Mouse (Mus musculus) limb, embryonic 15.5 days (tissue): Measurements from ENCODE around the gene Kmt5a. TPM values are rescaled to one million over a fixed set of nuclear protein-coding genes. Genes with fewer than 3 reads are reported as not detected.

Source experiments
- ATAC-seq: fragments of 200-750 bp; cut with Nextera tagmentation; 2 replicates; pipeline ENCODE4 v1.8.0; 2017; ENCODE audit warnings: low read depth, moderate TSS enrichment; ENCODE audit not compliant: insufficient number of reproducible peaks, low FRiP score, low TSS enrichment
- H3K27ac ChIP-seq: fragments of 300-500 bp; sonication (generic); 2 replicates; pipeline ENCODE4 v1.5.1; 2015; ENCODE audit warnings: moderate library complexity, mild to moderate bottlenecking, inconsistent platforms
- H3K27me3 ChIP-seq: fragments of 300-500 bp; sonication (generic); 2 replicates; pipeline ENCODE4 v1.6.1; 2015; ENCODE audit warnings: inconsistent platforms
- H3K36me3 ChIP-seq: fragments of 300-500 bp; sonication (generic); 2 replicates; pipeline ENCODE4 v1.6.1; 2015; ENCODE audit warnings: inconsistent platforms
- H3K4me1 ChIP-seq: fragments of 300-500 bp; sonication (generic); 2 replicates; pipeline ENCODE4 v1.6.1; 2015; ENCODE audit warnings: inconsistent platforms
- H3K4me2 ChIP-seq: fragments of 300-500 bp; sonication (generic); 2 replicates; pipeline ENCODE4 v1.6.1; 2015; ENCODE audit warnings: mild to moderate bottlenecking, inconsistent platforms
- H3K4me3 ChIP-seq: fragments of 300-500 bp; sonication (generic); 2 replicates; pipeline ENCODE4 v1.5.1; 2015; ENCODE audit warnings: mild to moderate bottlenecking, inconsistent platforms
- H3K9ac ChIP-seq: fragments of 300-500 bp; sonication (generic); 2 replicates; pipeline ENCODE4 v1.6.1; 2015; ENCODE audit warnings: inconsistent platforms
- H3K9me3 ChIP-seq: fragments of 300-500 bp; sonication (generic); 2 replicates; pipeline ENCODE4 v1.6.1; 2016; ENCODE audit warnings: inconsistent platforms
- WGBS: fragments of 180-500 bp; shearing (Covaris S2); methylation state at CpG from one replicate; pipeline ENCODE4 v1.1.7; 2015; 5-methylcytosine and 5-hydroxymethylcytosine counted together
- polyA plus RNA-seq: library from polyadenylated mRNA; unstranded; fragments of >200 nt; fragmentation: Nextera tagmentation; extraction: Ambion mirVana; gene quantifications from 2 replicates; pipeline ENCODE4 v1.2.1, GENCODE M21; 2015

Gene Kmt5a
- polyA plus RNA-seq, 1 experiment from 2014 or later = 56.3 TPM

GRCm38 (mm10) chr5:124432398-124433012 lies 7.2 kb upstream of the Kmt5a start:
- Histone ChIP-seq H3K9me3 (no peaks in the 10 kb centered on the region), H3K4me1 (no peaks in the 10 kb centered on the region), H3K9ac (no peak overlapping the region), H3K27ac (no peak overlapping the region), H3K27me3 (no peaks in the 10 kb centered on the region), H3K4me2 (no peak overlapping the region), H3K4me3 (no peak overlapping the region), H3K36me3 (no peaks in the 10 kb centered on the region)
- ATAC-seq = 0 out of 2 replicates have a peak, but pooled peaks have one; percentile 33

- Histone ChIP-seq H3K4me3 (no peak overlapping the region), H3K4me1 (no peaks in the 10 kb centered on the region), H3K27ac (no peak overlapping the region), H3K4me2 (no peak overlapping the region), H3K9ac (no peak overlapping the region), H3K36me3 (no peaks in the 10 kb centered on the region), H3K27me3 (no peaks in the 10 kb centered on the region), H3K9me3 (no peaks in the 10 kb centered on the region)
- peak; percentile 30; the same call in 1 of the 2 replicates for ATAC-seq
- 69% methylated on average over 2 of the region's 2 CpGs for WGBS
These were observed 6.7 kb upstream of the Kmt5a start for GRCm38 (mm10) chr5:124433048-124433447.

GRCm38 (mm10) chr5:124438229-124438628 lies 1.5 kb upstream of the Kmt5a start:
- Histone ChIP-seq H3K4me2 (no peak overlapping the region), H3K4me3 (no peak overlapping the region)

GRCm38 (mm10) chr5:124438746-124439145 lies 984 bp upstream of the Kmt5a start:
- peak overlapping the region; percentile 69 for H3K27ac ChIP-seq
- H3K9ac ChIP-seq = no peak overlapping the region
- peak overlapping the region; percentile 87; the same call in 1 of the 2 replicates for H3K4me2 ChIP-seq
- peak overlapping the region; percentile 84 for H3K4me3 ChIP-seq
- no peaks in the 10 kb centered on the region for H3K36me3 ChIP-seq
- H3K9me3 ChIP-seq = no peaks in the 10 kb centered on the region
- no peaks in the 10 kb centered on the region for H3K27me3 ChIP-seq
- H3K4me1 ChIP-seq = peaks cover 15% of the 10 kb centered on the region; the same call in 1 of the 2 replicates
- WGBS = 72% methylated on average over 5 of the region's 5 CpGs
- no peak for ATAC-seq

More at GRCm38 (mm10) chr5:124438229-124438628, 1.5 kb upstream of the Kmt5a start:
- ATAC-seq = no peak
- H3K4me1 ChIP-seq = peaks cover 15% of the 10 kb centered on the region; the same call in 1 of the 2 replicates
- no peak overlapping the region for H3K27ac ChIP-seq
- H3K27me3 ChIP-seq = no peaks in the 10 kb centered on the region
- no peaks in the 10 kb centered on the region for H3K36me3 ChIP-seq
- H3K9ac ChIP-seq = no peak overlapping the region
- 91% methylated on average over 5 of the region's 5 CpGs for WGBS
- H3K9me3 ChIP-seq = no peaks in the 10 kb centered on the region

- H3K4me1 ChIP-seq = peaks cover 22% of the 10 kb centered on the region
- no peaks in the 10 kb centered on the region for H3K36me3 ChIP-seq
- peak overlapping the region; percentile 87 for H3K4me2 ChIP-seq
- H3K27me3 ChIP-seq = no peaks in the 10 kb centered on the region
- H3K4me3 ChIP-seq = peak overlapping the region; percentile 84
- peak; percentile 59 for ATAC-seq
- H3K27ac ChIP-seq = peak overlapping the region; percentile 89
- H3K9me3 ChIP-seq = no peaks in the 10 kb centered on the region
- under 1% methylated on average over 30 of the region's 30 CpGs for WGBS
- H3K9ac ChIP-seq = peak overlapping the region; percentile 66
These were observed 468 bp downstream of the Kmt5a start for GRCm38 (mm10) chr5:124440094-124440701.

- WGBS = 80% methylated on average over 2 of the region's 2 CpGs
- H3K4me3 ChIP-seq = no peak overlapping the region
- no peak overlapping the region for H3K27ac ChIP-seq
- H3K4me1 ChIP-seq = peaks cover 37% of the 10 kb centered on the region
- no peaks in the 10 kb centered on the region for H3K9me3 ChIP-seq
- no peak overlapping the region for H3K4me2 ChIP-seq
- peaks cover 6% of the 10 kb centered on the region for H3K36me3 ChIP-seq
- no peak overlapping the region for H3K9ac ChIP-seq
- no peak for ATAC-seq
- no peaks in the 10 kb centered on the region for H3K27me3 ChIP-seq
These were observed 2.9 kb downstream of the Kmt5a start for GRCm38 (mm10) chr5:124442628-124443027.

GRCm38 (mm10) chr5:124444208-124444607 lies 4.5 kb downstream of the Kmt5a start:
- Histone ChIP-seq H3K4me3 (0 out of 2 replicates have a peak overlapping the region, but pooled peaks have one; percentile 85), H3K9me3 (no peaks in the 10 kb centered on the region), H3K9ac (no peak overlapping the region), H3K36me3 (peaks cover 21% of the 10 kb centered on the region), H3K4me2 (peak overlapping the region; percentile 83; the same call in 1 of the 2 replicates), H3K4me1 (peaks cover 37% of the 10 kb centered on the region), H3K27ac (peak overlapping the region; percentile 91; the same call in 1 of the 2 replicates), H3K27me3 (no peaks in the 10 kb centered on the region)
- WGBS = 74% methylated on average over 3 of the region's 3 CpGs
- no peak for ATAC-seq

GRCm38 (mm10) chr5:124444661-124445561 lies 5.2 kb downstream of the Kmt5a start:
- WGBS = 3% methylated on average over 62 of the region's 66 CpGs
- ATAC-seq = peak; percentile 85
- Histone ChIP-seq H3K9me3 (no peaks in the 10 kb centered on the region), H3K36me3 (peaks cover 27% of the 10 kb centered on the region), H3K27ac (peak overlapping the region; percentile 91), H3K4me3 (peak overlapping the region; percentile 85), H3K4me1 (peaks cover 40% of the 10 kb centered on the region), H3K4me2 (peak overlapping the region; percentile 83), H3K9ac (peak overlapping the region; percentile 90), H3K27me3 (no peaks in the 10 kb centered on the region)

GRCm38 (mm10) chr5:124445621-124446293 lies 6.0 kb downstream of the Kmt5a start:
- no peaks in the 10 kb centered on the region for H3K27me3 ChIP-seq
- no peaks in the 10 kb centered on the region for H3K9me3 ChIP-seq
- ATAC-seq = peak; percentile 49
- H3K4me3 ChIP-seq = peak overlapping the region; percentile 85
- peak overlapping the region; percentile 89 for H3K27ac ChIP-seq
- peaks cover 35% of the 10 kb centered on the region for H3K36me3 ChIP-seq
- WGBS = 1% methylated on average over 24 of the region's 77 CpGs
- peak overlapping the region; percentile 90 for H3K9ac ChIP-seq
- H3K4me2 ChIP-seq = peak overlapping the region; percentile 83
- peaks cover 36% of the 10 kb centered on the region for H3K4me1 ChIP-seq

GRCm38 (mm10) chr5:124446301-124446881 lies 6.7 kb downstream of the Kmt5a start:
- H3K36me3 ChIP-seq = peaks cover 40% of the 10 kb centered on the region
- peak overlapping the region; percentile 85 for H3K4me3 ChIP-seq
- 2% methylated on average over 15 of the region's 15 CpGs for WGBS
- H3K9me3 ChIP-seq = no peaks in the 10 kb centered on the region
- H3K27me3 ChIP-seq = no peaks in the 10 kb centered on the region
- H3K27ac ChIP-seq = peak overlapping the region; percentile 89
- H3K4me2 ChIP-seq = peak overlapping the region; percentile 83
- ATAC-seq = peak; percentile 53
- H3K4me1 ChIP-seq = peaks cover 36% of the 10 kb centered on the region
- H3K9ac ChIP-seq = peak overlapping the region; percentile 90

- H3K9me3 ChIP-seq = no peaks in the 10 kb centered on the region
- H3K36me3 ChIP-seq = peaks cover 68% of the 10 kb centered on the region
- WGBS = 64% methylated on average over 6 of the region's 6 CpGs
- no peak overlapping the region for H3K4me2 ChIP-seq
- ATAC-seq = no peak
- no peaks in the 10 kb centered on the region for H3K27me3 ChIP-seq
- no peak overlapping the region for H3K9ac ChIP-seq
- peak overlapping the region; percentile 52 for H3K27ac ChIP-seq
- peaks cover 46% of the 10 kb centered on the region for H3K4me1 ChIP-seq
- no peak overlapping the region for H3K4me3 ChIP-seq
These were observed 9.8 kb downstream of the Kmt5a start for GRCm38 (mm10) chr5:124449494-124449893.
